Mouse (Mus musculus): Measurements from ENCODE around the gene Gm28230.

GRCm38 (mm10) chr2:74733317-74733661 lies 6.8 kb downstream of the Gm28230 start:
- TF ChIP-seq CTCF (conservative IDR thresholded peaks at IDR 0.05; ENCODE audit: low read length), result no peak
- TF ChIP-seq POU5F1 (IDR thresholded peaks at IDR 0.05; ENCODE audit: borderline replicate concordance, low read length), result no peak

Data from E14TG2a.4 (cell line).